Mouse (Mus musculus): ENCODE measurements around the gene Flt3l. TPM values are rescaled to one million over a fixed set of nuclear protein-coding genes. Genes with fewer than 3 reads are reported as not detected.

Flt3l gene
- polyA plus RNA-seq, 1 experiment from 2014 or later = 2.4 TPM

GRCm38 (mm10) chr7:45125144-45125600 lies 11.1 kb downstream of the Flt3l start:
- no peak for DNase-seq (ENCODE audit: low spot score)
- no peak for ATAC-seq (replicated peaks; ENCODE audit: low FRiP score, low read depth)
- WGBS = 17% methylated on average over 7 of the region's 7 CpGs
- no peaks in the 10 kb centered on the region for H3K27me3 ChIP-seq (ENCODE audit: insufficient read depth, low read length)
- H3K4me3 ChIP-seq (replicated peaks; ENCODE audit: low read depth, low read length) = no peak overlapping the region
- H3K27ac ChIP-seq = peak overlapping the region; percentile 80
- peak; percentile 53 for TF ChIP-seq CTCF (IDR thresholded peaks at IDR 0.05; ENCODE audit: low read depth)
- peaks cover 49% of the 10 kb centered on the region for H3K36me3 ChIP-seq (ENCODE audit: insufficient read depth, low read length)
- H3K9me3 ChIP-seq (replicated peaks; ENCODE audit: low read length) = no peaks in the 10 kb centered on the region
- peaks cover 40% of the 10 kb centered on the region; the same call in 1 of the 2 replicates for H3K4me1 ChIP-seq (replicated peaks; ENCODE audit: insufficient read depth, low read length)
- no peak overlapping the region for H3K4me2 ChIP-seq (ENCODE audit: low read length)
- no peak overlapping the region for H3K9ac ChIP-seq (ENCODE audit: low read depth, low read length)

GRCm38 (mm10) chr7:45124224-45125143 lies 11.7 kb downstream of the Flt3l start, which contains the start of gene Rps11:
TSS of gene Rps11 (minus strand) at chr7:45124439.
- Histone ChIP-seq H3K4me1 (replicated peaks; ENCODE audit: insufficient read depth, low read length) (peaks cover 36% of the 10 kb centered on the region; the same call in 1 of the 2 replicates), H3K4me2 (ENCODE audit: low read length) (peak within 1 kb of the TSS; percentile 95), H3K36me3 (ENCODE audit: insufficient read depth, low read length) (peaks cover 56% of the 10 kb centered on the region), H3K9ac (ENCODE audit: low read depth, low read length) (peak within 1 kb of the TSS; percentile 97), H3K27me3 (ENCODE audit: insufficient read depth, low read length) (no peaks in the 10 kb centered on the region), H3K4me3 (replicated peaks; ENCODE audit: low read depth, low read length) (peak within 1 kb of the TSS; percentile 94), H3K9me3 (replicated peaks; ENCODE audit: low read length) (no peaks in the 10 kb centered on the region), H3K27ac (peak within 1 kb of the TSS; percentile 93)
- DNase-seq (ENCODE audit: low spot score) (peak; percentile 99), ATAC-seq (replicated peaks; ENCODE audit: low FRiP score, low read depth) (peak; percentile 84)
- no peak for TF ChIP-seq CTCF (IDR thresholded peaks at IDR 0.05; ENCODE audit: low read depth)
- under 1% methylated on average over 59 of the region's 59 CpGs for WGBS

GRCm38 (mm10) chr7:45123186-45123570 lies 13.1 kb downstream of the Flt3l start:
- Histone ChIP-seq H3K4me3 (replicated peaks; ENCODE audit: low read depth, low read length) (peak overlapping the region; percentile 94), H3K27me3 (ENCODE audit: insufficient read depth, low read length) (no peaks in the 10 kb centered on the region), H3K36me3 (ENCODE audit: insufficient read depth, low read length) (peaks cover 60% of the 10 kb centered on the region), H3K27ac (no peak overlapping the region; the same call in 1 of the 2 replicates), H3K4me2 (ENCODE audit: low read length) (peak overlapping the region; percentile 95), H3K9me3 (replicated peaks; ENCODE audit: low read length) (no peaks in the 10 kb centered on the region), H3K9ac (ENCODE audit: low read depth, low read length) (peak overlapping the region; percentile 97), H3K4me1 (replicated peaks; ENCODE audit: insufficient read depth, low read length) (peaks cover 31% of the 10 kb centered on the region; the same call in 1 of the 2 replicates)
- TF ChIP-seq CTCF (IDR thresholded peaks at IDR 0.05; ENCODE audit: low read depth) = no peak
- DNase-seq (ENCODE audit: low spot score) (peak; percentile 58), ATAC-seq (replicated peaks; ENCODE audit: low FRiP score, low read depth) (no peak)
- WGBS = 14% methylated on average over 12 of the region's 12 CpGs

- H3K27ac ChIP-seq = no peak overlapping the region
- peaks cover 31% of the 10 kb centered on the region; the same call in 1 of the 2 replicates for H3K4me1 ChIP-seq (replicated peaks; ENCODE audit: insufficient read depth, low read length)
These were observed 13.6 kb downstream of the Flt3l start for GRCm38 (mm10) chr7:45122561-45123185.

GRCm38 (mm10) chr7:45121966-45122365 lies 14.3 kb downstream of the Flt3l start:
- peaks cover 60% of the 10 kb centered on the region for H3K36me3 ChIP-seq (ENCODE audit: insufficient read depth, low read length)
- no peak for TF ChIP-seq CTCF (IDR thresholded peaks at IDR 0.05; ENCODE audit: low read depth)
- H3K4me2 ChIP-seq (ENCODE audit: low read length) = peak overlapping the region; percentile 7; the same call in 1 of the 2 replicates
- peaks cover 24% of the 10 kb centered on the region; the same call in 1 of the 2 replicates for H3K4me1 ChIP-seq (replicated peaks; ENCODE audit: insufficient read depth, low read length)
- H3K27me3 ChIP-seq (ENCODE audit: insufficient read depth, low read length) = no peaks in the 10 kb centered on the region
- no peaks in the 10 kb centered on the region for H3K9me3 ChIP-seq (replicated peaks; ENCODE audit: low read length)
- no peak for DNase-seq (ENCODE audit: low spot score)
- ATAC-seq (replicated peaks; ENCODE audit: low FRiP score, low read depth) = no peak
- H3K27ac ChIP-seq = no peak overlapping the region
- H3K9ac ChIP-seq (ENCODE audit: low read depth, low read length) = peak overlapping the region; percentile 24; the same call in 1 of the 2 replicates
- no peak overlapping the region for H3K4me3 ChIP-seq (replicated peaks; ENCODE audit: low read depth, low read length)

More at GRCm38 (mm10) chr7:45122561-45123185, 13.6 kb downstream of the Flt3l start:
- no peaks in the 10 kb centered on the region for H3K9me3 ChIP-seq (replicated peaks; ENCODE audit: low read length)
- H3K36me3 ChIP-seq (ENCODE audit: insufficient read depth, low read length) = peaks cover 60% of the 10 kb centered on the region
- peak overlapping the region; percentile 95 for H3K4me2 ChIP-seq (ENCODE audit: low read length)
- no peaks in the 10 kb centered on the region for H3K27me3 ChIP-seq (ENCODE audit: insufficient read depth, low read length)
- H3K9ac ChIP-seq (ENCODE audit: low read depth, low read length) = peak overlapping the region; percentile 97; the same call in 1 of the 2 replicates
- 76% methylated on average over 15 of the region's 15 CpGs for WGBS
- peak overlapping the region; percentile 94; the same call in 1 of the 2 replicates for H3K4me3 ChIP-seq (replicated peaks; ENCODE audit: low read depth, low read length)
- DNase-seq (ENCODE audit: low spot score) = no peak
- no peak for ATAC-seq (replicated peaks; ENCODE audit: low FRiP score, low read depth)
- TF ChIP-seq CTCF (IDR thresholded peaks at IDR 0.05; ENCODE audit: low read depth) = no peak

GRCm38 (mm10) chr7:45121404-45121803 lies 14.8 kb downstream of the Flt3l start:
- Histone ChIP-seq H3K9me3 (replicated peaks; ENCODE audit: low read length) (no peaks in the 10 kb centered on the region), H3K27me3 (ENCODE audit: insufficient read depth, low read length) (no peaks in the 10 kb centered on the region), H3K4me3 (replicated peaks; ENCODE audit: low read depth, low read length) (no peak overlapping the region), H3K4me2 (ENCODE audit: low read length) (peak overlapping the region; percentile 7; the same call in 1 of the 2 replicates), H3K9ac (ENCODE audit: low read depth, low read length) (peak overlapping the region; percentile 24; the same call in 1 of the 2 replicates), H3K36me3 (ENCODE audit: insufficient read depth, low read length) (peaks cover 55% of the 10 kb centered on the region), H3K27ac (no peak overlapping the region), H3K4me1 (replicated peaks; ENCODE audit: insufficient read depth, low read length) (peaks cover 18% of the 10 kb centered on the region; the same call in 1 of the 2 replicates)
- DNase-seq (ENCODE audit: low spot score) = no peak
- no peak for ATAC-seq (replicated peaks; ENCODE audit: low FRiP score, low read depth)
- WGBS = 55% methylated on average over 8 of the region's 8 CpGs
- no peak for TF ChIP-seq CTCF (IDR thresholded peaks at IDR 0.05; ENCODE audit: low read depth)

Measured in kidney, postnatal 0 days (tissue).